Mouse (Mus musculus) C2C12 (cell line): Measurements from ENCODE around the gene Tekt4. TPM values are rescaled to one million over a fixed set of nuclear protein-coding genes. Genes with fewer than 3 reads are reported as not detected.

Experiments used
- H3K27me3 ChIP-seq: one replicate; pipeline ENCODE4 v1.6.1; 2011; ENCODE audit not compliant: control insufficient read depth, insufficient read depth, insufficient read length
- H3K36me3 ChIP-seq: one replicate; pipeline ENCODE4 v1.6.1; 2011; ENCODE audit not compliant: control insufficient read depth, insufficient read depth
- H3K4me3 ChIP-seq: one replicate; pipeline ENCODE4 v1.5.1; 2011; ENCODE audit warnings: mild to moderate bottlenecking, control low read depth; ENCODE audit not compliant: poor library complexity, insufficient read depth, severe bottlenecking
- H3K79me2 ChIP-seq: one replicate; pipeline ENCODE4 v1.6.1; 2011; ENCODE audit not compliant: control insufficient read depth, insufficient read depth
- H3K79me3 ChIP-seq: one replicate; pipeline ENCODE4 v1.6.1; 2011; ENCODE audit warnings: low read depth, control low read depth
- H3ac ChIP-seq: one replicate; pipeline ENCODE3; 2011; ENCODE audit warnings: low read depth; ENCODE audit not compliant: control insufficient read depth, insufficient read length
- CEBPB ChIP-seq: IDR thresholded peaks from one replicate; pipeline ENCODE4 v1.6.1; 2011; ENCODE audit warnings: low read depth, mild to moderate bottlenecking, control low read depth, moderate library complexity
- CTCF ChIP-seq: IDR thresholded peaks from one replicate; pipeline ENCODE4 v1.5.1; 2011; ENCODE audit not compliant: control insufficient read depth, insufficient read depth, insufficient read length
- FOSL1 ChIP-seq: IDR thresholded peaks from one replicate; pipeline ENCODE4 v1.8.0; 2011; ENCODE audit warnings: mild to moderate bottlenecking, low read length; ENCODE audit not compliant: poor library complexity, insufficient read depth, severe bottlenecking
- MAX ChIP-seq: IDR thresholded peaks from one replicate; pipeline ENCODE4 v1.6.1; 2011; ENCODE audit warnings: mild to moderate bottlenecking, control low read depth
- MYOD1 ChIP-seq: IDR thresholded peaks from one replicate; pipeline ENCODE4 v1.6.1; 2011; ENCODE audit warnings: low read depth; ENCODE audit not compliant: control insufficient read depth, insufficient read length
- MYOG ChIP-seq: IDR thresholded peaks from one replicate; pipeline ENCODE4 v1.6.1; 2011; ENCODE audit not compliant: control insufficient read depth, insufficient read length; ENCODE audit errors: extremely low read depth
- USF1 ChIP-seq: IDR thresholded peaks from one replicate; pipeline ENCODE4 v1.6.1; 2011; ENCODE audit warnings: low read depth, mild to moderate bottlenecking, control low read depth, moderate library complexity
- polyA plus RNA-seq: library from polyadenylated mRNA; unstranded; fragments of >200 nt; fragmentation: generic; extraction: Trizol; gene quantifications from one replicate; pipeline ENCODE4 v1.2.1, GENCODE M21; 2012; ENCODE audit warnings: missing spikeins

The Tekt4 gene
- polyA plus RNA-seq, 1 experiment = not detected

GRCm38 (mm10) chr17:25410180-25410579 lies 44.2 kb upstream of the Tekt4 start:
- Histone ChIP-seq H3K36me3 (no peaks in the 10 kb centered on the region), H3ac (no peak overlapping the region), H3K79me2 (no peaks in the 10 kb centered on the region), H3K4me3 (no peak overlapping the region), H3K79me3 (no peaks in the 10 kb centered on the region), H3K27me3 (no peaks in the 10 kb centered on the region)
- TF ChIP-seq FOSL1 (no peak), USF1 (no peak)

- H3K79me3 ChIP-seq = no peaks in the 10 kb centered on the region
- TF ChIP-seq USF1 (no peak), CEBPB (no peak)
- H3ac ChIP-seq = no peak overlapping the region
- H3K27me3 ChIP-seq = no peaks in the 10 kb centered on the region
- H3K79me2 ChIP-seq = no peaks in the 10 kb centered on the region
- no peak overlapping the region for H3K4me3 ChIP-seq
- H3K36me3 ChIP-seq = no peaks in the 10 kb centered on the region
Measured at GRCm38 (mm10) chr17:25410786-25411185, 43.6 kb upstream of the Tekt4 start.

DNA sequence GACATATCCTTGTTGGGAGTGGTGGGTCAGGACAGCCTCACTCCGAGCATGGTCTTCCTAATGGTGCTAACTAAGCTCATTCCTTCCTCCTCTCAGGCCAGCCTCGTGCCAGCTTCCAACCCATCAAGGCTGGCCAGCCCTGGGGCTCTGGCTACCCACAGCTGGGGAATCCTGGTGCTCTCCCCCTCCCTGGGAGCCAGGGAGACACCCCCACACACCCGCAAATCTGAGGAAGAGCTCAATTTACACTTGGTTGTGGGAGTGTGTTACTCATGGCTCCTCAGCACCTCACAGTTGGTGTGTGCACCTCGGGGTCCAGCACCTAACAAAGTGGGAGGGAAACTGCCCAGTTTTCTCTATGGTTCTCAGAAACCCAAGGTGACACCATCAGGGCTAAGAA lies 43.2 kb upstream of the Tekt4 start:
- TF ChIP-seq USF1 = no peak
- TF ChIP-seq CEBPB = no peak
- no peak for TF ChIP-seq CTCF
- no peak for TF ChIP-seq MAX
- TF ChIP-seq MYOG = no peak
- TF ChIP-seq MYOD1 = no peak
- no peak for TF ChIP-seq FOSL1
- H3K79me3 ChIP-seq = no peaks in the 10 kb centered on the region
- H3K27me3 ChIP-seq = no peaks in the 10 kb centered on the region
- H3K4me3 ChIP-seq = no peak overlapping the region
- no peaks in the 10 kb centered on the region for H3K79me2 ChIP-seq
- no peaks in the 10 kb centered on the region for H3K36me3 ChIP-seq
- no peak overlapping the region for H3ac ChIP-seq

DNA sequence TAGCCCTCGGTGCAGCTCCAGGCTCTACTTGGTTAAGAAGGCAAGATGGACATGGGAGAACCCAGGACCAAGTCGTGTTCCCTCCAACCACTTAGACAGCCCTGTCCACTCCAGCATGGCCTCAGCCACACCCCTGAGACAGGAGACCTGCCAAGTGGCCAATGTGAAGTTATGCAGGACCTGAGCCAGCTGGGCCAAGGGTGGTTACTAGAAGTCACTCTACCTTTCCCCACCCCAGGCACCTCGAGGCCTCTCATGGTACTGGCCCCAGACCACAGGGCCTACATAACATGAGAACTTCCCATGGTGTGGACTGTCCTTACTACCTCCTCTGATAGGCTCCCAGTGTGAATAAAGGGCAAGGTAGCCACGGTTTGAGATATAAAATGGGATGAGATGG lies 40.2 kb upstream of the Tekt4 start:
- Histone ChIP-seq H3K4me3 (no peak overlapping the region), H3K36me3 (no peaks in the 10 kb centered on the region), H3K27me3 (no peaks in the 10 kb centered on the region), H3ac (no peak overlapping the region), H3K79me2 (no peaks in the 10 kb centered on the region), H3K79me3 (no peaks in the 10 kb centered on the region)
- TF ChIP-seq FOSL1 (no peak), USF1 (no peak), MYOG (no peak), CTCF (no peak), MYOD1 (no peak), CEBPB (no peak), MAX (no peak)

- no peaks in the 10 kb centered on the region for H3K36me3 ChIP-seq
- no peak overlapping the region for H3ac ChIP-seq
- no peaks in the 10 kb centered on the region for H3K79me2 ChIP-seq
- H3K27me3 ChIP-seq = no peaks in the 10 kb centered on the region
- no peaks in the 10 kb centered on the region for H3K79me3 ChIP-seq
- TF ChIP-seq CTCF (no peak), CEBPB (no peak), MYOD1 (no peak), FOSL1 (no peak), MAX (no peak), USF1 (no peak), MYOG (no peak)
- H3K4me3 ChIP-seq = no peak overlapping the region
Measured at GRCm38 (mm10) chr17:25414917-25415316, 39.5 kb upstream of the Tekt4 start.

- Histone ChIP-seq H3K27me3 (peaks cover under 1% of the 10 kb centered on the region), H3K36me3 (no peaks in the 10 kb centered on the region), H3ac (no peak overlapping the region), H3K79me3 (no peaks in the 10 kb centered on the region), H3K4me3 (no peak overlapping the region), H3K79me2 (no peaks in the 10 kb centered on the region)
- TF ChIP-seq CEBPB (no peak), FOSL1 (no peak), CTCF (no peak), MAX (no peak), MYOG (no peak), MYOD1 (no peak), USF1 (no peak)
Measured at GRCm38 (mm10) chr17:25415421-25415913, 38.9 kb upstream of the Tekt4 start.
